Mouse (Mus musculus) CH12.LX (cell line): Measurements from ENCODE around the gene Hivep2. TPM values are rescaled to one million over a fixed set of nuclear protein-coding genes. Genes with fewer than 3 reads are reported as not detected.

Experiments used
- DNase-seq: peaks from one replicate; pipeline ENCODE4 v3.0.0-alpha.2; 2013; ENCODE audit errors: extremely low read depth
- H3K27ac ChIP-seq: 2 replicates; pipeline ENCODE4 v1.5.1; 2012; ENCODE audit warnings: low read depth, mild to moderate bottlenecking, control low read depth, moderate library complexity; ENCODE audit not compliant: insufficient read depth
- H3K27me3 ChIP-seq: replicated peaks from 2 replicates; pipeline ENCODE3; 2012; ENCODE audit warnings: inconsistent platforms
- H3K36me3 ChIP-seq, 2 experiments: replicated peaks in 1 of 2; 2 replicates each; pipeline versions ENCODE3 to v1.6.1; 2012; ENCODE audit warnings: inconsistent platforms in 1 of 2, low read length in 1 of 2, mild to moderate bottlenecking in 1 of 2, mixed read lengths in 1 of 2, moderate library complexity in 1 of 2; ENCODE audit not compliant: control insufficient read depth in 1 of 2, insufficient read depth in 1 of 2
- H3K4me1 ChIP-seq, 2 experiments: 2 replicates each; pipeline ENCODE4 v1.6.1; 2012; ENCODE audit warnings: inconsistent platforms in 1 of 2, moderate library complexity in 1 of 2; ENCODE audit not compliant: insufficient read depth in 2 of 2, control insufficient read depth in 1 of 2
- H3K4me2 ChIP-seq: 2 replicates; pipeline ENCODE4 v1.6.1; 2012; ENCODE audit warnings: low read depth, mild to moderate bottlenecking, control low read depth; ENCODE audit not compliant: poor library complexity, insufficient read depth, severe bottlenecking
- H3K4me3 ChIP-seq, 3 experiments: fragments of 150-350 bp in 1 of 3; sonication (generic) in 1 of 3; replicated peaks in 1 of 3; 2 replicates each; pipeline versions ENCODE3 to v1.5.1; 2011 to 2012; ENCODE audit warnings: low read depth in 2 of 3, low read length in 2 of 3, mild to moderate bottlenecking in 2 of 3, moderate library complexity in 2 of 3, control low read depth in 1 of 3, improper control_type of control experiment in 1 of 3, inconsistent platforms in 1 of 3, mixed read lengths in 1 of 3; ENCODE audit not compliant: poor library complexity in 1 of 3
- H3K79me2 ChIP-seq: replicated peaks from 2 replicates; pipeline ENCODE4 v1.6.1; 2012; ENCODE audit warnings: mild to moderate bottlenecking, moderate library complexity; ENCODE audit not compliant: control insufficient read depth, poor library complexity, insufficient read depth, severe bottlenecking; ENCODE audit errors: extremely low read depth
- H3K9ac ChIP-seq: 2 replicates; pipeline ENCODE4 v1.6.1; 2012; ENCODE audit warnings: low read depth, mild to moderate bottlenecking, control low read depth, moderate library complexity; ENCODE audit not compliant: insufficient read depth
- H3K9me3 ChIP-seq: replicated peaks from 2 replicates; pipeline ENCODE3; 2012; ENCODE audit warnings: low read length, inconsistent platforms, mixed read lengths
- CTCF ChIP-seq, 2 experiments: IDR thresholded peaks in 1 of 2; conservative IDR thresholded peaks in 1 of 2; 2 replicates each; pipeline ENCODE4 v1.5.1; 2011 to 2012; ENCODE audit warnings: low read depth in 2 of 2, low read length in 2 of 2, improper control_type of control experiment in 1 of 2, inconsistent platforms in 1 of 2, mild to moderate bottlenecking in 1 of 2, moderate library complexity in 1 of 2
- E2F4 ChIP-seq: IDR thresholded peaks from 2 replicates; pipeline ENCODE4 v1.6.1; 2011; ENCODE audit warnings: low read depth, low read length, improper control_type of control experiment; ENCODE audit not compliant: insufficient replicate concordance
- EP300 ChIP-seq: IDR thresholded peaks from 2 replicates; pipeline ENCODE4 v1.6.1; 2011; ENCODE audit warnings: low read length, improper control_type of control experiment
- ETS1 ChIP-seq: conservative IDR thresholded peaks from 2 replicates; pipeline ENCODE4 v1.6.1; 2012; ENCODE audit warnings: low read depth, mild to moderate bottlenecking, inconsistent platforms, low read length, improper control_type of control experiment, moderate library complexity
- GABPA ChIP-seq: IDR thresholded peaks from 2 replicates; pipeline ENCODE4 v1.6.1; 2012; ENCODE audit warnings: low read depth, low read length, improper control_type of control experiment, inconsistent platforms; ENCODE audit not compliant: insufficient replicate concordance
- HCFC1 ChIP-seq: IDR thresholded peaks from 2 replicates; pipeline ENCODE4 v1.6.1; 2012; ENCODE audit warnings: low read depth, mild to moderate bottlenecking, inconsistent platforms, low read length, improper control_type of control experiment
- JUN ChIP-seq: IDR thresholded peaks from 2 replicates; pipeline ENCODE4 v1.6.1; 2011; ENCODE audit warnings: low read depth, mild to moderate bottlenecking, low read length, improper control_type of control experiment, moderate library complexity; ENCODE audit not compliant: insufficient read depth
- JUND ChIP-seq: conservative IDR thresholded peaks from 2 replicates; pipeline ENCODE4 v1.6.1; 2011; ENCODE audit warnings: low read depth, low read length, improper control_type of control experiment
- KAT2A ChIP-seq: IDR thresholded peaks from 2 replicates; pipeline ENCODE4 v1.6.1; 2012; ENCODE audit warnings: low read length, improper control_type of control experiment, inconsistent platforms; ENCODE audit not compliant: insufficient replicate concordance
- MAFK ChIP-seq: IDR thresholded peaks from 2 replicates; pipeline ENCODE4 v1.6.1; 2011; ENCODE audit warnings: low read length, improper control_type of control experiment; ENCODE audit not compliant: insufficient replicate concordance
- MXI1 ChIP-seq: IDR thresholded peaks from 2 replicates; pipeline ENCODE4 v1.6.1; 2011; ENCODE audit warnings: mild to moderate bottlenecking, low read depth, low read length, improper control_type of control experiment
- MYC ChIP-seq: IDR thresholded peaks from 2 replicates; pipeline ENCODE4 v1.6.1; 2011; ENCODE audit warnings: low read depth, mild to moderate bottlenecking, improper control_type of control experiment, low read length
- NELFE ChIP-seq: IDR thresholded peaks from 2 replicates; pipeline ENCODE4 v1.6.1; 2011; ENCODE audit warnings: low read depth, low read length, improper control_type of control experiment
- NRF1 ChIP-seq: IDR thresholded peaks from 2 replicates; pipeline ENCODE4 v1.6.1; 2014; ENCODE audit warnings: low read depth, mild to moderate bottlenecking, inconsistent platforms, low read length, improper control_type of control experiment, moderate library complexity
- POLR2A ChIP-seq: IDR thresholded peaks from 2 replicates; pipeline ENCODE4 v1.6.1; 2011; ENCODE audit warnings: low read depth, mild to moderate bottlenecking, improper control_type of control experiment, low read length
- RAD21 ChIP-seq: IDR thresholded peaks from 2 replicates; pipeline ENCODE4 v1.6.1; 2011; ENCODE audit warnings: low read depth, mild to moderate bottlenecking, low read length, improper control_type of control experiment, moderate library complexity
- RCOR1 ChIP-seq: conservative IDR thresholded peaks from 2 replicates; pipeline ENCODE4 v1.6.1; 2012; ENCODE audit warnings: low read depth, mild to moderate bottlenecking, inconsistent platforms, low read length, improper control_type of control experiment
- SIN3A ChIP-seq: IDR thresholded peaks from 2 replicates; pipeline ENCODE4 v1.6.1; 2012; ENCODE audit warnings: low read length, improper control_type of control experiment, inconsistent platforms
- SMC3 ChIP-seq: IDR thresholded peaks from 2 replicates; pipeline ENCODE4 v1.6.1; 2011; ENCODE audit warnings: low read depth, low read length, improper control_type of control experiment
- TBP ChIP-seq: conservative IDR thresholded peaks from 2 replicates; pipeline ENCODE4 v1.6.1; 2011; ENCODE audit warnings: low read depth, low read length, improper control_type of control experiment
- USF2 ChIP-seq: conservative IDR thresholded peaks from 2 replicates; pipeline ENCODE4 v1.6.1; 2011; ENCODE audit warnings: low read depth, low read length, improper control_type of control experiment
- ZC3H11A ChIP-seq: IDR thresholded peaks from 2 replicates; pipeline ENCODE4 v1.6.1; 2012; ENCODE audit warnings: low read depth, mild to moderate bottlenecking, inconsistent platforms, low read length, improper control_type of control experiment
- ZKSCAN1 ChIP-seq: IDR thresholded peaks from 2 replicates; pipeline ENCODE4 v1.6.1; 2012; ENCODE audit warnings: low read depth, inconsistent platforms, low read length, improper control_type of control experiment, borderline replicate concordance
- dilution Hi-C: fragments of 300-500 bp; cut with MboI; formaldehyde crosslinking; loops from 2 replicates; pipeline ENCODE4 v1.14.3; 2020; ENCODE audit warnings: low sequenced_read_pairs; ENCODE audit not compliant: extremely low pct_unique_long_range_greater_than_20kb, extremely low pct_ligation_motif_present
- in situ Hi-C: fragments of 300-500 bp; cut with MboI; formaldehyde crosslinking; loops from 3 replicates; pipeline ENCODE4 v1.14.3; 2019; ENCODE audit warnings: low sequenced_read_pairs, low pct_ligation_motif_present, low pct_unique_long_range_greater_than_20kb, mixed read lengths
- polyA plus RNA-seq: library from polyadenylated mRNA; unstranded; fragments of >175 nt; gene quantifications from 2 replicates; pipeline ENCODE4 v1.2.1, GENCODE M21; 2012; ENCODE audit warnings: low read depth; ENCODE audit not compliant: insufficient read length
- total RNA-seq, 2 experiments: library from RNA; depleted of rRNA; stranded (reverse); fragments of 300-350 nt in 1 of 2; fragments of >200 nt in 1 of 2; gene quantifications; 2 replicates each; pipeline ENCODE4 v1.2.3; 2012 to 2014

Hivep2 gene
- total and polyA plus RNA-seq, 3 experiments = 0.59 to 2.7 (median 1.4) TPM

DNA sequence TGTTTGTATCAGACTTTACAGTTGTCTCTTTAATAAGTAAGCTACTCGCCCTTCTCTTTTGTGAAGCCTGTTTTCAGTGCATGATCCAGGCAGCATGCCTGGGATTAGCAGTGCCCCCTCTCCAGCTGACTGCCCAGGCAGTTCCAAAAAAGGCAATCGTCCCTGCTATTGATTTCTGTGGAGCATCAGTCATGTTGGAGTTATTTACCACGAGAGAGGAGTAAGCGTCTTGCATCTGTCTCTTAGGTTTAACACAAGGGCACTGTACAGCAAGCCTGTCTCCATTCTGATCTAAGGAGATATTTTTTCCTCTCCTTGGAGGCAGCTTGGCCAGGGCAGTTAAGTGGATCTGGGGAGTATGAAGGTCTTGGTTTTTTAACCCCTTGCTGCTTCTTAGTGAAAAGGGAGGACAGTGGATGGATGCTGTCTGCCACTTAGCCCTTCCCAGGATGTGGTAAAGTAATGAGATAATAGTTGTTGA lies 80.3 kb downstream of the Hivep2 start:
- Histone ChIP-seq H3K79me2 (0 out of 2 replicates have a peak, but pooled peaks cover 2% of the 10 kb centered on the region), H3K27ac (peak overlapping the region; percentile 37), H3K27me3 (no peaks in the 10 kb centered on the region), H3K4me2 (peak overlapping the region; percentile 60), H3K4me3 (no peak overlapping the region), H3K4me1 (peaks cover 29 to 74% of the 10 kb centered on the region in 2 experiments), H3K9ac (peak overlapping the region; percentile 50; the same call in 1 of the 2 replicates), H3K36me3 (no peaks in the 10 kb centered on the region), H3K9me3 (no peaks in the 10 kb centered on the region)
- TF ChIP-seq SIN3A (no peak), MXI1 (no peak), JUND (no peak), POLR2A (no peak), ZC3H11A (no peak), EP300 (no peak), TBP (no peak), ETS1 (no peak)
- no peak for DNase-seq
- in situ Hi-C loops = no loop called here
- dilution Hi-C loops = no loop called here

DNA sequence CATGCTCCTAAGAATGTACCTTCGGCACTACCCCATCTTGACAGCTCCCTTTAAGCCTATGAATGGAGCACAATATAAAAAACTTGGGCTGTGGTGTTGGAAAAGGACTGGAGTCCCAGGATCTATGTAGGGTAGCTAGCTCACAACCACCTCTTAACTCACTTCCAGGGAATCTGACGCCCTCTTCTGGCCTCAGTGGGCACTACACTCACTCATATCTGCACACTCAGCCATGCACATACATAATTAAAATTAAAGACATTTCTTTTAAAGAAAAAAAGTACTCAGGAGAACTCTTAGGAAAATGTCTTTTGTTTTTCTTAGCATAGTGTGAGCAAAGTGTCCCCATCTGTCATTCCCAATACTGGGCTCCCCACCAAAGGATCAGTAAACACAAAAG lies 81.1 kb downstream of the Hivep2 start:
- H3K4me2 ChIP-seq = no peak overlapping the region
- H3K27ac ChIP-seq = no peak overlapping the region
- no peak overlapping the region for H3K9ac ChIP-seq
- no peak for DNase-seq
- in situ Hi-C loops (no loop called here), dilution Hi-C loops (no loop called here)
- H3K4me1 ChIP-seq = peaks cover 27 to 68% of the 10 kb centered on the region in 2 experiments
- no peaks in the 10 kb centered on the region for H3K36me3 ChIP-seq
- TF ChIP-seq E2F4 (no peak), RAD21 (peak; percentile 49), SMC3 (peak; percentile 50), CTCF (conservative IDR thresholded peaks at IDR 0.05 in 1 of 2, IDR thresholded peaks at IDR 0.05 in 1 of 2; ENCODE audit: low read depth in 2 of 2, low read length in 2 of 2) (peak; percentile 41 to 57), HCFC1 (no peak), USF2 (no peak)
- H3K9me3 ChIP-seq = no peaks in the 10 kb centered on the region
- 0 out of 2 replicates have a peak, but pooled peaks cover 2% of the 10 kb centered on the region for H3K79me2 ChIP-seq
- no peaks in the 10 kb centered on the region for H3K27me3 ChIP-seq
- no peak overlapping the region for H3K4me3 ChIP-seq

DNA sequence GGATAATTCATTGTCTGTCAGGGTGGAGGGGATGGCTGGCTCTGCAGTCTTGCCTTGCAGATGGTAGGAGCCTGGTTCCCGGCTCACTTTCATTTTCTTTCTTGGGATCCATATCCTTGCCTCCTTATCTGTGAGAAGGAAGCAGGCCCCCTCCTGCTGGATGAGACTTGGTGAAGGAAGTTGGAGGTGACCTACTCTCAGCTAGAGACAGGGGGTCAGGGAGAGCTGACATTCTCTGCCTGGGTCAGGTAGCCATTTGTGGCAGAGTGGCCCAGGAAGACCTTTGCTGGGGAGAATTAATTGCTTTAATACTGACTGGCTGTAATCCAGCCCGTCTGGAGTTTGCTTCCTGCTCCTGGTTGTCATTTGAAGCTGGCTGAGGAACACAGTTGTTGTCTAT lies 81.8 kb downstream of the Hivep2 start:
- dilution Hi-C loops (no loop called here), in situ Hi-C loops (no loop called here)
- H3K9me3 ChIP-seq = no peaks in the 10 kb centered on the region

More for the DNA sequence above, 81.8 kb downstream of the Hivep2 start:
- Histone ChIP-seq H3K27me3 (no peaks in the 10 kb centered on the region), H3K79me2 (0 out of 2 replicates have a peak, but pooled peaks cover 2% of the 10 kb centered on the region), H3K9ac (no peak overlapping the region), H3K27ac (no peak overlapping the region), H3K36me3 (no peaks in the 10 kb centered on the region), H3K4me1 (peaks cover 23 to 61% of the 10 kb centered on the region in 2 experiments), H3K4me3 (no peak overlapping the region), H3K4me2 (no peak overlapping the region)
- TF ChIP-seq HCFC1 (no peak), SIN3A (no peak), MAFK (no peak), ZC3H11A (no peak), ETS1 (no peak), JUN (no peak), KAT2A (no peak), TBP (no peak), POLR2A (no peak), NRF1 (no peak), MYC (no peak), ZKSCAN1 (no peak), GABPA (no peak), E2F4 (no peak), NELFE (no peak), RCOR1 (no peak)
- no peak for DNase-seq
